Comparison of ENCODE assay signal across 1 mouse cellular context in the genomic region with DNA sequence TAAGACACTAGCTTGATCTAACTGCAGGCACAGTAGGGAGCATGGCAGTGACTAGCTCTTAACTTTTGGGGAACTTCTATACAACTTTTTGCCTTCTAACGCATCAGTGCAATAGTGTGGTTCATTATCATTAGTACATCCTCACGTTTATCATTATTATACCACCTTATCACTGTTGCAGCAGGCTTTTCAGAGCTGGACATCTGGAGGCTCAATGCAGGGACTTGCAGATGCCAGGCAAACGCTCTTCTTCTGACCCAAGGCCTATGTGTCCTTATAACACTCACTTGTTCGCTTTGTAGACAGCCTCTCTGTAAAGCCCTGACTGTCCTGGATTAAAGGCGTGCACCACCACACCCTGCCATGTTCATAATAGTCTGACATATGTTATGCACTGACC.
A peak's percentile ranks its signal among the peaks of the same experiment; 100 is the strongest.
TF ChIP-seq lines count a peak whose summit lies in the region.

No protein-coding gene starts in this region.

TF ChIP-seq in MEL, 35 proteins besides CTCF, POLR2A, EP300 and RAD21 (continued from another document):
- no peak for TF ChIP-seq NRF1 (IDR thresholded peaks at IDR 0.05; ENCODE audit: insufficient read depth, low read depth, low read length, poor library complexity, severe bottlenecking)
- no peak for TF ChIP-seq ELF1 (IDR thresholded peaks at IDR 0.05; ENCODE audit: low read depth, low read length)
- no peak for TF ChIP-seq SIN3A (IDR thresholded peaks at IDR 0.05; ENCODE audit: low read length)
- TF ChIP-seq MYB (IDR thresholded peaks at IDR 0.05; ENCODE audit: low read depth, low read length): no peak
- TF ChIP-seq GABPA (IDR thresholded peaks at IDR 0.05; ENCODE audit: low read depth, low read length): no peak
- no peak for TF ChIP-seq ZNF384 (IDR thresholded peaks at IDR 0.05; ENCODE audit: low read depth, low read length)
- TF ChIP-seq MAFK (IDR thresholded peaks at IDR 0.05; ENCODE audit: borderline replicate concordance, low read depth, low read length): no peak
- TF ChIP-seq RCOR1 (IDR thresholded peaks at IDR 0.05; ENCODE audit: low read depth, low read length): 0 out of 2 replicates have a peak, but pooled peaks have one; percentile 19
- TF ChIP-seq MYC (IDR thresholded peaks at IDR 0.05; ENCODE audit: low read depth, low read length): no peak
- no peak for TF ChIP-seq POLR2AphosphoS2 (IDR thresholded peaks at IDR 0.05; ENCODE audit: low read length)
- no peak for TF ChIP-seq USF2 (IDR thresholded peaks at IDR 0.05; ENCODE audit: borderline replicate concordance in 1 of 2, insufficient read depth in 1 of 2, low read depth in 1 of 2, low read length in 2 of 2)
- peak; percentile 49; the same call in 1 of the 2 replicates for TF ChIP-seq BHLHE40 (IDR thresholded peaks at IDR 0.05; ENCODE audit: borderline replicate concordance, low read depth, low read length)
- no peak for TF ChIP-seq SMC3 (IDR thresholded peaks at IDR 0.05; ENCODE audit: low read depth, low read length)
- TF ChIP-seq MAZ (IDR thresholded peaks at IDR 0.05; ENCODE audit: low read depth, low read length): no peak
- no peak for TF ChIP-seq ZMIZ1 (IDR thresholded peaks at IDR 0.05; ENCODE audit: low read depth, low read length)
- no peak for TF ChIP-seq TBP (IDR thresholded peaks at IDR 0.05; ENCODE audit: low read depth, low read length)
- no peak for TF ChIP-seq KAT2A (conservative IDR thresholded peaks at IDR 0.05; ENCODE audit: low read depth, low read length)
